Comparison of ENCODE assay signal across 12 mouse cellular contexts in genomic region chr16:92235222-92235621, GRCm38 (mm10). TPM values are rescaled to one million over a fixed set of nuclear protein-coding genes. Genes with fewer than 3 reads are reported as not detected.
"Had no signal": no experiment of that assay in that cellular context is flagged by ENCODE, and none has a peak within 500 bp of the region (broad histone marks: within the 10 kb centered on the region; RNA-seq: fewer than 3 reads in every experiment).

No protein-coding gene starts in this region.

- H3K27ac ChIP-seq: layer of hippocampus, adult 2 months; limb, embryonic 13.5 days; liver, embryonic 14.5 days; midbrain, embryonic 15.5 days; neural tube, embryonic 12.5 days had no signal

- H3K4me3 ChIP-seq: layer of hippocampus, adult 2 months; limb, embryonic 13.5 days; midbrain, embryonic 15.5 days; neural tube, embryonic 12.5 days had no signal

- H3K36me3 ChIP-seq: limb, embryonic 13.5 days; midbrain, embryonic 15.5 days; neural tube, embryonic 12.5 days had no signal

- H3K4me2 ChIP-seq: limb, embryonic 13.5 days; midbrain, embryonic 15.5 days; neural tube, embryonic 12.5 days had no signal

- DNase-seq: left cerebral cortex, postnatal 4 days; right cerebral cortex, postnatal 14 days; thymus, postnatal 36 days had no signal

- H3K4me1 ChIP-seq: neural tube, embryonic 12.5 days had no signal

- ATAC-seq: midbrain, embryonic 15.5 days had no signal

- H3K27me3 ChIP-seq: limb, embryonic 13.5 days; midbrain, embryonic 15.5 days; neural tube, embryonic 12.5 days had no signal

- H3K9me3 ChIP-seq: midbrain, embryonic 15.5 days; neural tube, embryonic 12.5 days had no signal

- H3K9ac ChIP-seq: limb, embryonic 13.5 days; liver, embryonic 14.5 days; midbrain, embryonic 15.5 days; neural tube, embryonic 12.5 days had no signal

RNA-seq across cellular contexts. Expression of gene Kcne2, which starts 57.0 kb away (rescaled TPM):
- total RNA-seq: left cerebral cortex, postnatal 4 days; liver, adult 2 months; megakaryocyte progenitor cell, adult 5-6 weeks; monocyte, adult 5-6 weeks; neutrophil, adult 5-6 weeks had no signal
- polyA plus RNA-seq: liver, adult 2 months; liver, embryonic 14.5 days had no signal
